In genomic region chr6:122562463-122562862, GRCm38 (mm10) we compare ENCODE assay signal across 10 mouse cellular contexts. TPM values are rescaled to one million over a fixed set of nuclear protein-coding genes. Genes with fewer than 3 reads are reported as not detected.
DNase-seq lines count a peak whose midpoint lies in the region; ATAC-seq and TF ChIP-seq lines count a peak whose summit lies in the region.
"Had no signal": no experiment of that assay in that cellular context is flagged by ENCODE, and none has a peak within 500 bp of the region (broad histone marks: within the 10 kb centered on the region; RNA-seq: fewer than 3 reads in every experiment).

No protein-coding gene starts in this region.

- no peak overlapping the region for H3K9ac ChIP-seq in intestine, postnatal 0 days (ENCODE audit: low read depth, low read length)
- H3K9ac ChIP-seq in intestine, embryonic 15.5 days: no peak overlapping the region
- H3K9ac ChIP-seq in embryonic facial prominence, embryonic 11.5 days (replicated peaks; ENCODE audit: low read length): no peak overlapping the region
- H3K9ac ChIP-seq in hindbrain, embryonic 11.5 days (ENCODE audit: low read depth, low read length): no peak overlapping the region
- H3K9ac ChIP-seq in midbrain, embryonic 12.5 days (replicated peaks): no peak overlapping the region

- H3K4me2 ChIP-seq in intestine, postnatal 0 days (replicated peaks; ENCODE audit: low read depth): peak overlapping the region; percentile 35
- H3K4me2 ChIP-seq in intestine, embryonic 15.5 days (replicated peaks): no peak overlapping the region
- H3K4me2 ChIP-seq in embryonic facial prominence, embryonic 11.5 days (ENCODE audit: low read depth, low read length): no peak overlapping the region
- H3K4me2 ChIP-seq in hindbrain, embryonic 11.5 days (replicated peaks; ENCODE audit: low read depth, low read length): no peak overlapping the region
- peak overlapping the region; percentile 26; the same call in 1 of the 2 replicates for H3K4me2 ChIP-seq in midbrain, embryonic 12.5 days (replicated peaks)

- peak; percentile 90 for TF ChIP-seq CTCF in intestine, postnatal 0 days (IDR thresholded peaks at IDR 0.05; ENCODE audit: low read depth)
- peak; percentile 95 for TF ChIP-seq CTCF in left cerebral cortex, adult 2 months (IDR thresholded peaks at IDR 0.05)
- TF ChIP-seq CTCF in small intestine, adult 2 months (IDR thresholded peaks at IDR 0.05; ENCODE audit: extremely low read depth, insufficient read length, insufficient replicate concordance, low read depth, low read length): peak; percentile 64; the same call in 1 of the 2 replicates

- no peaks in the 10 kb centered on the region for H3K36me3 ChIP-seq in intestine, postnatal 0 days (ENCODE audit: control insufficient read depth, insufficient read depth)
- no peaks in the 10 kb centered on the region for H3K36me3 ChIP-seq in intestine, embryonic 15.5 days
- H3K36me3 ChIP-seq in embryonic facial prominence, embryonic 11.5 days (replicated peaks; ENCODE audit: control insufficient read depth, insufficient read depth, low read depth, low read length): no peaks in the 10 kb centered on the region
- H3K36me3 ChIP-seq in hindbrain, embryonic 11.5 days (ENCODE audit: control insufficient read depth, insufficient read depth, low read length): no peaks in the 10 kb centered on the region
- H3K36me3 ChIP-seq in midbrain, embryonic 12.5 days: no peaks in the 10 kb centered on the region
- no peaks in the 10 kb centered on the region for H3K36me3 ChIP-seq in small intestine, adult 2 months (ENCODE audit: control insufficient read depth, insufficient read depth, low read length)

- no peak overlapping the region for H3K4me3 ChIP-seq in intestine, postnatal 0 days (ENCODE audit: low read depth, low read length)
- H3K4me3 ChIP-seq in intestine, embryonic 15.5 days (replicated peaks): no peak overlapping the region
- H3K4me3 ChIP-seq in embryonic facial prominence, embryonic 11.5 days (ENCODE audit: low read depth, low read length): no peak overlapping the region
- no peak overlapping the region for H3K4me3 ChIP-seq in hindbrain, embryonic 11.5 days (ENCODE audit: low read depth, low read length)
- H3K4me3 ChIP-seq in left cerebral cortex, adult 2 months: peak overlapping the region; percentile 18; the same call in 1 of the 2 replicates
- no peak overlapping the region for H3K4me3 ChIP-seq in midbrain, embryonic 12.5 days
- H3K4me3 ChIP-seq in small intestine, adult 2 months (ENCODE audit: low read depth, low read length): no peak overlapping the region
- H3K4me3 ChIP-seq: erythroblast, embryonic 14.5 days had no signal

- H3K27ac ChIP-seq in intestine, postnatal 0 days (ENCODE audit: low read depth, low read length): no peak overlapping the region
- no peak overlapping the region for H3K27ac ChIP-seq in intestine, embryonic 15.5 days
- H3K27ac ChIP-seq in embryonic facial prominence, embryonic 11.5 days (replicated peaks; ENCODE audit: low read depth, low read length): no peak overlapping the region
- H3K27ac ChIP-seq in hindbrain, embryonic 11.5 days (ENCODE audit: low read depth, low read length): no peak overlapping the region
- H3K27ac ChIP-seq in left cerebral cortex, adult 2 months: no peak overlapping the region
- no peak overlapping the region for H3K27ac ChIP-seq in midbrain, embryonic 12.5 days (replicated peaks)
- H3K27ac ChIP-seq in small intestine, adult 2 months (ENCODE audit: insufficient read depth, low read depth, low read length): no peak overlapping the region

- no peak for ATAC-seq in intestine, postnatal 0 days
- no peak; the same call in 1 of the 2 replicates for ATAC-seq in intestine, embryonic 15.5 days
- ATAC-seq in embryonic facial prominence, embryonic 11.5 days (replicated peaks; ENCODE audit: insufficient number of reproducible peaks, low FRiP score, low TSS enrichment, low read depth): no peak
- ATAC-seq in hindbrain, embryonic 11.5 days (ENCODE audit: low FRiP score): peak; percentile 56
- ATAC-seq in midbrain, embryonic 12.5 days (ENCODE audit: low FRiP score, low read depth): peak; percentile 38

- TF ChIP-seq POLR2A in small intestine, adult 2 months (IDR thresholded peaks at IDR 0.05; ENCODE audit: low read depth, low read length): no peak

- H3K9me3 ChIP-seq in intestine, postnatal 0 days (ENCODE audit: control insufficient read depth): no peaks in the 10 kb centered on the region
- H3K9me3 ChIP-seq in intestine, embryonic 15.5 days: no peaks in the 10 kb centered on the region
- H3K9me3 ChIP-seq in embryonic facial prominence, embryonic 11.5 days (replicated peaks; ENCODE audit: control insufficient read depth, low read length): no peaks in the 10 kb centered on the region
- no peaks in the 10 kb centered on the region for H3K9me3 ChIP-seq in hindbrain, embryonic 11.5 days (ENCODE audit: control insufficient read depth, low read length)
- H3K9me3 ChIP-seq in midbrain, embryonic 12.5 days: no peaks in the 10 kb centered on the region

- no peaks in the 10 kb centered on the region for H3K4me1 ChIP-seq in intestine, postnatal 0 days (replicated peaks; ENCODE audit: control insufficient read depth, insufficient read depth, low read length)
- no peaks in the 10 kb centered on the region for H3K4me1 ChIP-seq in intestine, embryonic 15.5 days (replicated peaks)
- H3K4me1 ChIP-seq in embryonic facial prominence, embryonic 11.5 days (ENCODE audit: control insufficient read depth, insufficient read depth, low read length): no peaks in the 10 kb centered on the region
- no peaks in the 10 kb centered on the region for H3K4me1 ChIP-seq in hindbrain, embryonic 11.5 days (replicated peaks; ENCODE audit: control insufficient read depth, insufficient read depth, low read length)
- H3K4me1 ChIP-seq in midbrain, embryonic 12.5 days: peaks cover 7% of the 10 kb centered on the region; the same call in 1 of the 2 replicates
- peaks cover 9% of the 10 kb centered on the region for H3K4me1 ChIP-seq in small intestine, adult 2 months (ENCODE audit: control insufficient read depth, insufficient read depth, insufficient read length, low read length)

- H3K27me3 ChIP-seq in intestine, postnatal 0 days (replicated peaks; ENCODE audit: control insufficient read depth, insufficient read depth, low read length): no peaks in the 10 kb centered on the region
- H3K27me3 ChIP-seq in intestine, embryonic 15.5 days (replicated peaks): 0 out of 2 replicates have a peak, but pooled peaks cover 3% of the 10 kb centered on the region
- H3K27me3 ChIP-seq in embryonic facial prominence, embryonic 11.5 days (ENCODE audit: control insufficient read depth, insufficient read depth, low read length): no peaks in the 10 kb centered on the region
- no peaks in the 10 kb centered on the region for H3K27me3 ChIP-seq in hindbrain, embryonic 11.5 days (ENCODE audit: control insufficient read depth, insufficient read depth, low read length)
- peaks cover 10% of the 10 kb centered on the region; the same call in 1 of the 2 replicates for H3K27me3 ChIP-seq in midbrain, embryonic 12.5 days
- H3K27me3 ChIP-seq in small intestine, adult 2 months (ENCODE audit: control insufficient read depth, insufficient read depth, low read length): no peaks in the 10 kb centered on the region

- DNase-seq in adrenal gland, postnatal 14 days: peak; percentile 57
- DNase-seq in embryonic facial prominence, embryonic 11.5 days (ENCODE audit: low spot score): peak; percentile 84
- peak; percentile 82 for DNase-seq in hindbrain, embryonic 11.5 days (ENCODE audit: low spot score)
- DNase-seq in left cerebral cortex, adult 2 months (ENCODE audit: extremely low spot score in 1 of 2, low spot score in 2 of 2): peak; percentile 58 to 74

- intact Hi-C loops in left cerebral cortex, adult 2 months (cut with DNase I): loop anchor here (2.0 kb wide), 2 partner anchors 66 to 160 kb away; no protein-coding TSS in a partner anchor

- 1% methylated on average over 6 of the region's 6 CpGs for WGBS in intestine, postnatal 0 days
- 3% methylated on average over 6 of the region's 6 CpGs for whole genome bisulfite sequencing in intestine, embryonic 15.5 days
- 4% methylated on average over 6 of the region's 6 CpGs for WGBS in embryonic facial prominence, embryonic 11.5 days
- WGBS in hindbrain, embryonic 11.5 days: 6% methylated on average over 6 of the region's 6 CpGs
- 3% methylated on average over 6 of the region's 6 CpGs for WGBS in midbrain, embryonic 12.5 days
- WGBS in small intestine, adult 2 months: 2% methylated on average over 6 of the region's 6 CpGs

RNA-seq across cellular contexts. Expression of gene Aicda, which starts 8.9 kb away (rescaled TPM):
- not detected in 2 replicates for polyA plus RNA-seq in intestine, postnatal 0 days (2015; fragmentation: Nextera tagmentation; extraction: Ambion mirVana)
- not detected in 2 replicates for polyA plus RNA-seq in intestine, embryonic 15.5 days (2015; fragmentation: Nextera tagmentation; extraction: Ambion mirVana)
- total RNA-seq in adrenal gland, postnatal 14 days (2021): not detected in 2 replicates
- polyA plus RNA-seq in embryonic facial prominence, embryonic 11.5 days (2014; fragmentation: Nextera tagmentation; extraction: Ambion mirVana): 0.17 TPM in 1 of 2 replicates, not detected in the other
- 0.11 TPM in 1 of 2 replicates, not detected in the other for polyA plus RNA-seq in hindbrain, embryonic 11.5 days (2014; fragmentation: Nextera tagmentation; extraction: Ambion mirVana)
- total RNA-seq in left cerebral cortex, adult 2 months (2021): not detected
- polyA plus RNA-seq in midbrain, embryonic 12.5 days (2016; fragmentation: Nextera tagmentation; extraction: Ambion mirVana): not detected in 2 replicates
- polyA plus RNA-seq in small intestine, adult 2 months (2012; rRNA removed): 0.17 and 0.44 TPM in 2 replicates
- polyA plus RNA-seq: erythroblast, embryonic 14.5 days; stomach, embryonic 14.5 days had no signal

RNA-seq across cellular contexts. Expression of gene Apobec1, which starts 39.8 kb away (rescaled TPM):
- 23.8 and 26.0 TPM in 2 replicates for polyA plus RNA-seq in intestine, postnatal 0 days (2015; fragmentation: Nextera tagmentation; extraction: Ambion mirVana)
- 6.3 and 7.6 TPM in 2 replicates for polyA plus RNA-seq in intestine, embryonic 15.5 days (2015; fragmentation: Nextera tagmentation; extraction: Ambion mirVana)
- total RNA-seq in adrenal gland, postnatal 14 days (2021): 8.8 and 12.2 TPM in 2 replicates
- polyA plus RNA-seq in embryonic facial prominence, embryonic 11.5 days (2014; fragmentation: Nextera tagmentation; extraction: Ambion mirVana): 1.0 and 2.6 TPM in 2 replicates
- polyA plus RNA-seq in hindbrain, embryonic 11.5 days (2014; fragmentation: Nextera tagmentation; extraction: Ambion mirVana): 1.7 and 2.1 TPM in 2 replicates
- total RNA-seq in left cerebral cortex, adult 2 months (2021): 1 to 10 TPM; 1.3 to 1.9 TPM
- polyA plus RNA-seq in midbrain, embryonic 12.5 days (2016; fragmentation: Nextera tagmentation; extraction: Ambion mirVana): 1.7 and 2.8 TPM in 2 replicates
- polyA plus RNA-seq in small intestine, adult 2 months (2012; rRNA removed): 15.2 and 15.5 TPM in 2 replicates
- polyA plus RNA-seq: erythroblast, embryonic 14.5 days had no signal

RNA-seq across cellular contexts. Expression of gene Gdf3, which starts 47.4 kb away (rescaled TPM):
- 0.07 and 0.09 TPM in 2 replicates for polyA plus RNA-seq in intestine, postnatal 0 days (2015; fragmentation: Nextera tagmentation; extraction: Ambion mirVana)
- polyA plus RNA-seq in intestine, embryonic 15.5 days (2015; fragmentation: Nextera tagmentation; extraction: Ambion mirVana): 0.10 and 0.18 TPM in 2 replicates
- not detected in 2 replicates for total RNA-seq in adrenal gland, postnatal 14 days (2021)
- not detected in 2 replicates for polyA plus RNA-seq in embryonic facial prominence, embryonic 11.5 days (2014; fragmentation: Nextera tagmentation; extraction: Ambion mirVana)
- polyA plus RNA-seq in hindbrain, embryonic 11.5 days (2014; fragmentation: Nextera tagmentation; extraction: Ambion mirVana): 0.25 TPM in 1 of 2 replicates, not detected in the other
- total RNA-seq in left cerebral cortex, adult 2 months (2021): not detected
- polyA plus RNA-seq in midbrain, embryonic 12.5 days (2016; fragmentation: Nextera tagmentation; extraction: Ambion mirVana): not detected in 2 replicates
- 0.14 TPM in 1 of 2 replicates, not detected in the other for polyA plus RNA-seq in small intestine, adult 2 months (2012; rRNA removed)
- polyA plus RNA-seq: erythroblast, embryonic 14.5 days; stomach, embryonic 14.5 days had no signal

RNA-seq across cellular contexts. Expression of gene Mfap5, which starts 56.8 kb away (rescaled TPM):
- polyA plus RNA-seq in intestine, postnatal 0 days (2015; fragmentation: Nextera tagmentation; extraction: Ambion mirVana): 23.6 and 30.5 TPM in 2 replicates
- 8.8 and 9.9 TPM in 2 replicates for polyA plus RNA-seq in intestine, embryonic 15.5 days (2015; fragmentation: Nextera tagmentation; extraction: Ambion mirVana)
- total RNA-seq in adrenal gland, postnatal 14 days (2021): 36.3 and 44.0 TPM in 2 replicates
- 0.60 and 1.9 TPM in 2 replicates for polyA plus RNA-seq in embryonic facial prominence, embryonic 11.5 days (2014; fragmentation: Nextera tagmentation; extraction: Ambion mirVana)
- polyA plus RNA-seq in hindbrain, embryonic 11.5 days (2014; fragmentation: Nextera tagmentation; extraction: Ambion mirVana): 1.2 and 1.6 TPM in 2 replicates
- total RNA-seq in left cerebral cortex, adult 2 months (2021): under 1 TPM; 0.33 to 0.63 TPM
- polyA plus RNA-seq in midbrain, embryonic 12.5 days (2016; fragmentation: Nextera tagmentation; extraction: Ambion mirVana): 1.0 and 2.0 TPM in 2 replicates
- polyA plus RNA-seq in small intestine, adult 2 months (2012; rRNA removed): 1.7 and 6.1 TPM in 2 replicates
- polyA plus RNA-seq: erythroblast, embryonic 14.5 days had no signal

Comparison
In these comparisons a context has a peak if more than half of its experiments do, and no peak if none do; other contexts are left out.
1. H3K4me2 ChIP-seq: peak in intestine, postnatal 0 days (single experiment) and midbrain, embryonic 12.5 days (single experiment); none in intestine, embryonic 15.5 days (single experiment), embryonic facial prominence, embryonic 11.5 days (single experiment) and hindbrain, embryonic 11.5 days (single experiment).
2. ATAC-seq: peak in hindbrain, embryonic 11.5 days (single experiment) and midbrain, embryonic 12.5 days (single experiment); none in intestine, postnatal 0 days (single experiment), intestine, embryonic 15.5 days (single experiment) and embryonic facial prominence, embryonic 11.5 days (single experiment).
3. Peak in every context shown above with its lines, with median percentiles within 50 percentile points of each other: CTCF ChIP-seq and DNase-seq.